Mouse (Mus musculus): ENCODE measurements at regions not wholly inside any gene's neighbourhood (a gene's known extent, or its start where the extent isn't known, plus 50 kb on each side); places are given as distances from the start of the nearest gene placed in this dataset.

GRCm38 (mm10) chr14:104813977-104814584, 291.6 kb upstream of the Rnf219 start:
- H3K9ac ChIP-seq (ENCODE audit: low read length): no peak overlapping the region
- H3K4me3 ChIP-seq (replicated peaks; ENCODE audit: low read length): no peak overlapping the region
- no peaks in the 10 kb centered on the region for H3K36me3 ChIP-seq (ENCODE audit: control insufficient read depth, insufficient read depth, low read length)
- no peaks in the 10 kb centered on the region for H3K9me3 ChIP-seq (replicated peaks; ENCODE audit: control insufficient read depth, low read length)
- no peak overlapping the region for H3K27ac ChIP-seq (ENCODE audit: low read length)
- H3K4me2 ChIP-seq (ENCODE audit: low read depth, low read length): no peak overlapping the region
- 29% methylated on average over 10 of the region's 10 CpGs for whole genome bisulfite sequencing
- H3K27me3 ChIP-seq (ENCODE audit: control insufficient read depth, insufficient read depth, low read length): no peaks in the 10 kb centered on the region
- H3K4me1 ChIP-seq (ENCODE audit: control insufficient read depth, insufficient read depth, low read length): no peaks in the 10 kb centered on the region
- ATAC-seq (ENCODE audit: insufficient read depth, low FRiP score): no peak

GRCm38 (mm10) chr14:104812006-104812405, 289.6 kb upstream of the Rnf219 start:
- ATAC-seq (ENCODE audit: insufficient read depth, low FRiP score): no peak
- no peaks in the 10 kb centered on the region for H3K36me3 ChIP-seq (ENCODE audit: control insufficient read depth, insufficient read depth, low read length)
- H3K4me2 ChIP-seq (ENCODE audit: low read depth, low read length): no peak overlapping the region
- H3K4me1 ChIP-seq (ENCODE audit: control insufficient read depth, insufficient read depth, low read length): no peaks in the 10 kb centered on the region
- 87% methylated on average over 4 of the region's 4 CpGs for WGBS
- no peak overlapping the region for H3K4me3 ChIP-seq (replicated peaks; ENCODE audit: low read length)
- H3K27ac ChIP-seq (ENCODE audit: low read length): no peak overlapping the region
- no peak overlapping the region for H3K9ac ChIP-seq (ENCODE audit: low read length)
- no peaks in the 10 kb centered on the region for H3K9me3 ChIP-seq (replicated peaks; ENCODE audit: control insufficient read depth, low read length)
- no peaks in the 10 kb centered on the region for H3K27me3 ChIP-seq (ENCODE audit: control insufficient read depth, insufficient read depth, low read length)

GRCm38 (mm10) chr14:104805332-104805731, 282.9 kb upstream of the Rnf219 start:
- H3K4me3 ChIP-seq (replicated peaks; ENCODE audit: low read length): no peak overlapping the region
- no peak overlapping the region for H3K4me2 ChIP-seq (ENCODE audit: low read depth, low read length)
- H3K9me3 ChIP-seq (replicated peaks; ENCODE audit: control insufficient read depth, low read length): no peaks in the 10 kb centered on the region
- no peaks in the 10 kb centered on the region for H3K36me3 ChIP-seq (ENCODE audit: control insufficient read depth, insufficient read depth, low read length)
- H3K4me1 ChIP-seq (ENCODE audit: control insufficient read depth, insufficient read depth, low read length): no peaks in the 10 kb centered on the region
- no peak for ATAC-seq (ENCODE audit: insufficient read depth, low FRiP score)
- WGBS: 87% methylated on average over 10 of the region's 10 CpGs
- H3K27ac ChIP-seq (ENCODE audit: low read length): no peak overlapping the region
- no peaks in the 10 kb centered on the region for H3K27me3 ChIP-seq (ENCODE audit: control insufficient read depth, insufficient read depth, low read length)
- H3K9ac ChIP-seq (ENCODE audit: low read length): no peak overlapping the region

- WGBS: 64% methylated on average over 17 of the region's 17 CpGs
- H3K4me3 ChIP-seq (replicated peaks; ENCODE audit: low read length): no peak overlapping the region
- no peaks in the 10 kb centered on the region for H3K36me3 ChIP-seq (ENCODE audit: control insufficient read depth, insufficient read depth, low read length)
- no peaks in the 10 kb centered on the region for H3K27me3 ChIP-seq (ENCODE audit: control insufficient read depth, insufficient read depth, low read length)
- H3K9me3 ChIP-seq (replicated peaks; ENCODE audit: control insufficient read depth, low read length): no peaks in the 10 kb centered on the region
- H3K4me2 ChIP-seq (ENCODE audit: low read depth, low read length): no peak overlapping the region
- ATAC-seq (ENCODE audit: insufficient read depth, low FRiP score): no peak
- H3K4me1 ChIP-seq (ENCODE audit: control insufficient read depth, insufficient read depth, low read length): no peaks in the 10 kb centered on the region
- H3K27ac ChIP-seq (ENCODE audit: low read length): no peak overlapping the region
- no peak overlapping the region for H3K9ac ChIP-seq (ENCODE audit: low read length)
Measured at GRCm38 (mm10) chr14:104796348-104796965, 274.0 kb upstream of the Rnf219 start.

GRCm38 (mm10) chr14:104789346-104789745, 266.9 kb upstream of the Rnf219 start:
- Histone ChIP-seq H3K9me3 (replicated peaks; ENCODE audit: control insufficient read depth, low read length) (no peaks in the 10 kb centered on the region), H3K9ac (ENCODE audit: low read length) (no peak overlapping the region), H3K36me3 (ENCODE audit: control insufficient read depth, insufficient read depth, low read length) (no peaks in the 10 kb centered on the region), H3K27ac (ENCODE audit: low read length) (no peak overlapping the region), H3K4me1 (ENCODE audit: control insufficient read depth, insufficient read depth, low read length) (no peaks in the 10 kb centered on the region), H3K4me2 (ENCODE audit: low read depth, low read length) (no peak overlapping the region), H3K27me3 (ENCODE audit: control insufficient read depth, insufficient read depth, low read length) (no peaks in the 10 kb centered on the region), H3K4me3 (replicated peaks; ENCODE audit: low read length) (no peak overlapping the region)
- no peak for ATAC-seq (ENCODE audit: insufficient read depth, low FRiP score)
- whole genome bisulfite sequencing: 52% methylated on average over 3 of the region's 3 CpGs

GRCm38 (mm10) chr14:104785066-104785465, 262.6 kb upstream of the Rnf219 start:
- H3K9me3 ChIP-seq (replicated peaks; ENCODE audit: control insufficient read depth, low read length): no peaks in the 10 kb centered on the region
- H3K9ac ChIP-seq (ENCODE audit: low read length): no peak overlapping the region
- H3K36me3 ChIP-seq (ENCODE audit: control insufficient read depth, insufficient read depth, low read length): no peaks in the 10 kb centered on the region
- no peak overlapping the region for H3K27ac ChIP-seq (ENCODE audit: low read length)
- no peak for ATAC-seq (ENCODE audit: insufficient read depth, low FRiP score)
- WGBS: 50% methylated on average over 12 of the region's 12 CpGs
- H3K4me1 ChIP-seq (ENCODE audit: control insufficient read depth, insufficient read depth, low read length): no peaks in the 10 kb centered on the region
- no peaks in the 10 kb centered on the region for H3K27me3 ChIP-seq (ENCODE audit: control insufficient read depth, insufficient read depth, low read length)
- H3K4me2 ChIP-seq (ENCODE audit: low read depth, low read length): no peak overlapping the region
- H3K4me3 ChIP-seq (replicated peaks; ENCODE audit: low read length): no peak overlapping the region

- Histone ChIP-seq H3K36me3 (ENCODE audit: control insufficient read depth, insufficient read depth, low read length) (no peaks in the 10 kb centered on the region), H3K4me2 (ENCODE audit: low read depth, low read length) (no peak overlapping the region), H3K4me3 (replicated peaks; ENCODE audit: low read length) (no peak overlapping the region), H3K9ac (ENCODE audit: low read length) (no peak overlapping the region), H3K9me3 (replicated peaks; ENCODE audit: control insufficient read depth, low read length) (no peaks in the 10 kb centered on the region), H3K27ac (ENCODE audit: low read length) (no peak overlapping the region), H3K27me3 (ENCODE audit: control insufficient read depth, insufficient read depth, low read length) (no peaks in the 10 kb centered on the region), H3K4me1 (ENCODE audit: control insufficient read depth, insufficient read depth, low read length) (no peaks in the 10 kb centered on the region)
- no peak for ATAC-seq (ENCODE audit: insufficient read depth, low FRiP score)
- 53% methylated on average over 4 of the region's 4 CpGs for WGBS
Measured at GRCm38 (mm10) chr14:104769938-104770337, 247.5 kb upstream of the Rnf219 start.

- Histone ChIP-seq H3K4me2 (ENCODE audit: low read depth, low read length) (no peak overlapping the region), H3K27ac (ENCODE audit: low read length) (no peak overlapping the region), H3K36me3 (ENCODE audit: control insufficient read depth, insufficient read depth, low read length) (no peaks in the 10 kb centered on the region), H3K4me1 (ENCODE audit: control insufficient read depth, insufficient read depth, low read length) (no peaks in the 10 kb centered on the region), H3K9ac (ENCODE audit: low read length) (no peak overlapping the region), H3K4me3 (replicated peaks; ENCODE audit: low read length) (no peak overlapping the region), H3K27me3 (ENCODE audit: control insufficient read depth, insufficient read depth, low read length) (no peaks in the 10 kb centered on the region), H3K9me3 (replicated peaks; ENCODE audit: control insufficient read depth, low read length) (no peaks in the 10 kb centered on the region)
- no peak for ATAC-seq (ENCODE audit: insufficient read depth, low FRiP score)
- WGBS: 26% methylated on average over 3 of the region's 3 CpGs
Measured at GRCm38 (mm10) chr14:104734213-104734612, 211.8 kb upstream of the Rnf219 start.

- WGBS: 51% methylated on average over 1 of the region's 1 CpGs
- H3K27ac ChIP-seq (ENCODE audit: low read length): no peak overlapping the region
- no peak overlapping the region for H3K9ac ChIP-seq (ENCODE audit: low read length)
- H3K4me2 ChIP-seq (ENCODE audit: low read depth, low read length): no peak overlapping the region
- no peak for ATAC-seq (ENCODE audit: insufficient read depth, low FRiP score)
- H3K9me3 ChIP-seq (replicated peaks; ENCODE audit: control insufficient read depth, low read length): no peaks in the 10 kb centered on the region
- no peaks in the 10 kb centered on the region for H3K36me3 ChIP-seq (ENCODE audit: control insufficient read depth, insufficient read depth, low read length)
- no peaks in the 10 kb centered on the region for H3K4me1 ChIP-seq (ENCODE audit: control insufficient read depth, insufficient read depth, low read length)
- H3K27me3 ChIP-seq (ENCODE audit: control insufficient read depth, insufficient read depth, low read length): no peaks in the 10 kb centered on the region
- no peak overlapping the region for H3K4me3 ChIP-seq (replicated peaks; ENCODE audit: low read length)
Measured at GRCm38 (mm10) chr14:104732036-104732435, 209.6 kb upstream of the Rnf219 start.
